Comparison of ENCODE assay signal across 8 mouse cellular contexts in the genomic region with DNA sequence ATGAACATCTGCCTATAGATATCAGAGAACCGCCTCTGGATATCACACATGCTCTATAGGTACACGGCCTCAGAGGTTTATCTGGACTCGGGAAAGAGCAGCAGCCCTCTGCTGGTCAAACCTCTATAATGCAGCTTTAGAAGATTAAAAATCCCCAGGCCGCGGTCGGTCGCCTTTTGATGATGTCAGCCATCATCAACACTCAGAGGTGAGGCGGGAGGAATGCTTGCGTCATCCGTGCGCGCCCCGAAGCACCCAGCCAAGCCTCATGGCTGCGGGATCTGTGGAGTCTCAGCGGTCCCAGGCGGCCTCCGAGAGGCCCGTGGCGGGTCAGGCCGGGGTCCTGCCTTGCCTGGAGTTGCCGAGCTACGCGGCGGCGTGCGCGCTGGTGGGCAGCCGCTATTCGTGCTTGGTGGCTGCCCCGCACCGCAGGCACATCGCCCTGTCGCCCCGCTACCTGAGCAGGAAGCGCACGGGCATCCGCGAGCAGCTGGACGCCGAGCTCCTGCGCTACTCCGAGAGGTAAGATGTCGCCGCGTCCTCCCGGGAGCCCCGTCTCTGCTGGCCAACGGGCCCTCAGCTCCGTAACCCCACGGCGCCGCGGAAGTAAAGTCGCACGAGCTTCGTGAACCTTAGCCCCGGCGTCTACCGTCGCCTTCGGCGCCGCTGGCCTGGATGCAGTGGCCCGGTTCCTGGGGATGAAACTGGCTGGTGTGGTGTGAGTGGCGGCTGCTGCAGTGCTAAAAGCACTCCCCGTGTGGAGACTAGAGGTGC. TPM values are rescaled to one million over a fixed set of nuclear protein-coding genes. Genes with fewer than 3 reads are reported as not detected.
DNase-seq lines count a peak whose midpoint lies in the region; ATAC-seq lines count a peak whose summit lies in the region.

A gene (plus strand): TSS at position 249 of the 774 bp plus-strand sequence.

- H3K27me3 ChIP-seq in lung, embryonic 16.5 days (ENCODE audit: control insufficient read depth, insufficient read depth, low read depth, low read length), result peaks cover 2% of the 10 kb centered on the region

- no peaks in the 10 kb centered on the region for H3K9me3 ChIP-seq in lung, embryonic 16.5 days (ENCODE audit: control insufficient read depth, low read length)

- DNase-seq in MEL-GATA-1-ER (ENCODE audit: extremely low read depth, low read depth), result peak; percentile 91
- DNase-seq in cerebellum, adult 8-10 months, result peak; percentile 98
- peak; percentile 98 for DNase-seq in forelimb bud, embryonic 11.5 days (ENCODE audit: low read depth, low spot score)
- peak; percentile 99 for DNase-seq in layer of hippocampus, adult 9-10 months (ENCODE audit: low spot score)
- DNase-seq in ovary, postnatal 10 days (ENCODE audit: low spot score), result peak; percentile 97
- DNase-seq in thymus, postnatal 10 days (ENCODE audit: low spot score in 2 of 2), result peak; percentile 92 to 98

- H3K36me3 ChIP-seq in lung, embryonic 16.5 days (ENCODE audit: control insufficient read depth, insufficient read depth, low read length), result no peaks in the 10 kb centered on the region

- under 1% methylated on average over 66 of the region's 66 CpGs for WGBS in lung, embryonic 16.5 days

- peaks cover 5% of the 10 kb centered on the region for H3K4me1 ChIP-seq in lung, embryonic 16.5 days (replicated peaks; ENCODE audit: control insufficient read depth, insufficient read depth, low read length)

- peak within 1 kb of the TSS; percentile 79 for H3K4me2 ChIP-seq in lung, embryonic 16.5 days (ENCODE audit: low read depth, low read length)

- peak within 1 kb of the TSS; percentile 93 for H3K9ac ChIP-seq in lung, embryonic 16.5 days (ENCODE audit: low read length)

- peak within 1 kb of the TSS; percentile 65 for H3K27ac ChIP-seq in lung, embryonic 16.5 days (ENCODE audit: low read length)

- ATAC-seq in hematopoietic stem cell, adult 5-6 weeks (replicated peaks in 1 of 2; ENCODE audit: insufficient read depth in 1 of 2, low FRiP score in 2 of 2, low TSS enrichment in 1 of 2, low read depth in 1 of 2, poor library complexity in 2 of 2, severe bottlenecking in 2 of 2), result peak; percentile 80 to 87
- ATAC-seq in lung, embryonic 16.5 days (ENCODE audit: low read depth), result peak; percentile 96

- peak within 1 kb of the TSS; percentile 84 for H3K4me3 ChIP-seq in lung, embryonic 16.5 days (ENCODE audit: low read length)

RNA-seq across cellular contexts. Expression of the gene that starts here (rescaled TPM):
- total RNA-seq in hematopoietic stem cell, adult 5-6 weeks (2017), result 84.8 and 86.0 TPM in 2 replicates
- polyA plus RNA-seq in lung, embryonic 16.5 days (2015; fragmentation: Nextera tagmentation; extraction: Ambion mirVana), result 45.5 and 50.9 TPM in 2 replicates

Comparison
In these comparisons a context has a peak if more than half of its experiments do, and no peak if none do; other contexts are left out.
1. Peak in every context shown above with its lines: DNase-seq, ATAC-seq, H3K4me3 ChIP-seq and H3K27ac ChIP-seq.